Mouse (Mus musculus) liver, embryonic 13.5 days (tissue): Measurements from ENCODE around the gene Trpm1. TPM values are rescaled to one million over a fixed set of nuclear protein-coding genes. Genes with fewer than 3 reads are reported as not detected.

Source experiments
- ATAC-seq: fragments of 200-750 bp; cut with Nextera tagmentation; 2 replicates; pipeline ENCODE4 v1.8.0; 2017; ENCODE audit warnings: low read depth, mild to moderate bottlenecking, moderate number of reproducible peaks, moderate library complexity
- DNase-seq: peaks from one replicate; pipeline ENCODE4 v3.0.0; 2022
- H3K27ac ChIP-seq: fragments of 300-500 bp; sonication (generic); 2 replicates; pipeline ENCODE4 v1.5.1; 2015; ENCODE audit warnings: moderate library complexity, mild to moderate bottlenecking, inconsistent platforms
- H3K27me3 ChIP-seq: fragments of 300-500 bp; sonication (generic); 2 replicates; pipeline ENCODE4 v1.6.1; 2015; ENCODE audit warnings: mild to moderate bottlenecking, inconsistent platforms
- H3K36me3 ChIP-seq: fragments of 300-500 bp; sonication (generic); 2 replicates; pipeline ENCODE4 v1.6.1; 2015; ENCODE audit warnings: mild to moderate bottlenecking, inconsistent platforms
- H3K4me1 ChIP-seq: fragments of 300-500 bp; sonication (generic); replicated peaks from 2 replicates; pipeline ENCODE4 v1.6.1; 2015; ENCODE audit warnings: inconsistent platforms
- H3K4me2 ChIP-seq: fragments of 300-500 bp; sonication (generic); 2 replicates; pipeline ENCODE4 v1.6.1; 2015; ENCODE audit warnings: inconsistent platforms, mild to moderate bottlenecking, moderate library complexity
- H3K4me3 ChIP-seq: fragments of 300-500 bp; sonication (generic); replicated peaks from 2 replicates; pipeline ENCODE4 v1.5.1; 2015; ENCODE audit warnings: mild to moderate bottlenecking, inconsistent platforms
- H3K9ac ChIP-seq: fragments of 300-500 bp; sonication (generic); 2 replicates; pipeline ENCODE4 v1.6.1; 2015; ENCODE audit warnings: mild to moderate bottlenecking, inconsistent platforms
- H3K9me3 ChIP-seq: fragments of 300-500 bp; sonication (generic); replicated peaks from 2 replicates; pipeline ENCODE4 v1.6.1; 2016; ENCODE audit warnings: inconsistent platforms
- WGBS: fragments of 180-500 bp; shearing (Covaris S2); methylation state at CpG from one replicate; pipeline ENCODE4 v1.1.7; 2015; ENCODE audit not compliant: insufficient replicate concordance; 5-methylcytosine and 5-hydroxymethylcytosine counted together
- polyA plus RNA-seq: library from polyadenylated mRNA; unstranded; fragments of >200 nt; fragmentation: Nextera tagmentation; extraction: Ambion mirVana; gene quantifications from 2 replicates; pipeline ENCODE4 v1.2.1, GENCODE M21; 2015

Gene Trpm1
- polyA plus RNA-seq, 1 experiment from 2014 or later = not detected

- no peak for ATAC-seq
- H3K27ac ChIP-seq = no peak overlapping the region
These were observed 63.8 kb downstream of the Trpm1 start for GRCm38 (mm10) chr7:64217428-64217827.

GRCm38 (mm10) chr7:64219765-64220164 lies 66.1 kb downstream of the Trpm1 start:
- H3K36me3 ChIP-seq = no peaks in the 10 kb centered on the region
- WGBS = 62% methylated on average over 7 of the region's 7 CpGs
- no peak overlapping the region for H3K9ac ChIP-seq
- no peak overlapping the region for H3K4me2 ChIP-seq
- no peaks in the 10 kb centered on the region for H3K27me3 ChIP-seq
- no peaks in the 10 kb centered on the region for H3K9me3 ChIP-seq
- H3K4me1 ChIP-seq = no peaks in the 10 kb centered on the region
- no peak overlapping the region for H3K27ac ChIP-seq
- H3K4me3 ChIP-seq = no peak overlapping the region
- no peak for ATAC-seq
- DNase-seq = no peak

More at GRCm38 (mm10) chr7:64217428-64217827, 63.8 kb downstream of the Trpm1 start:
- H3K9ac ChIP-seq = no peak overlapping the region
- H3K4me1 ChIP-seq = no peaks in the 10 kb centered on the region
- H3K27me3 ChIP-seq = no peaks in the 10 kb centered on the region
- no peak for DNase-seq
- 42% methylated on average over 7 of the region's 7 CpGs for WGBS
- H3K36me3 ChIP-seq = no peaks in the 10 kb centered on the region
- no peaks in the 10 kb centered on the region for H3K9me3 ChIP-seq
- H3K4me3 ChIP-seq = no peak overlapping the region
- H3K4me2 ChIP-seq = no peak overlapping the region

GRCm38 (mm10) chr7:64223215-64223614 lies 69.6 kb downstream of the Trpm1 start:
- Histone ChIP-seq H3K27me3 (no peaks in the 10 kb centered on the region), H3K36me3 (no peaks in the 10 kb centered on the region), H3K9me3 (no peaks in the 10 kb centered on the region), H3K4me3 (no peak overlapping the region), H3K27ac (no peak overlapping the region), H3K4me1 (no peaks in the 10 kb centered on the region), H3K4me2 (no peak overlapping the region), H3K9ac (no peak overlapping the region)
- WGBS = 59% methylated on average over 5 of the region's 5 CpGs
- no peak for DNase-seq
- no peak for ATAC-seq

GRCm38 (mm10) chr7:64226339-64227194 lies 72.9 kb downstream of the Trpm1 start:
- no peak for ATAC-seq
- H3K9ac ChIP-seq = no peak overlapping the region
- no peaks in the 10 kb centered on the region for H3K27me3 ChIP-seq
- H3K9me3 ChIP-seq = no peaks in the 10 kb centered on the region
- DNase-seq = no peak
- H3K27ac ChIP-seq = no peak overlapping the region
- no peaks in the 10 kb centered on the region for H3K36me3 ChIP-seq
- H3K4me2 ChIP-seq = no peak overlapping the region
- 76% methylated on average over 27 of the region's 27 CpGs for WGBS
- H3K4me1 ChIP-seq = no peaks in the 10 kb centered on the region
- H3K4me3 ChIP-seq = no peak overlapping the region

- no peaks in the 10 kb centered on the region for H3K27me3 ChIP-seq
- no peak overlapping the region for H3K9ac ChIP-seq
- no peak overlapping the region for H3K4me2 ChIP-seq
- ATAC-seq (no peak), DNase-seq (no peak)
- H3K4me1 ChIP-seq = no peaks in the 10 kb centered on the region
- no peaks in the 10 kb centered on the region for H3K36me3 ChIP-seq
- WGBS = 76% methylated on average over 5 of the region's 5 CpGs
- no peaks in the 10 kb centered on the region for H3K9me3 ChIP-seq
- H3K4me3 ChIP-seq = no peak overlapping the region
- no peak overlapping the region for H3K27ac ChIP-seq
These were observed 74.0 kb downstream of the Trpm1 start for GRCm38 (mm10) chr7:64227586-64227985.

- no peak for ATAC-seq
- 43% methylated on average over 2 of the region's 2 CpGs for WGBS
- H3K36me3 ChIP-seq = no peaks in the 10 kb centered on the region
These were observed 74.7 kb downstream of the Trpm1 start for GRCm38 (mm10) chr7:64228300-64228699.

GRCm38 (mm10) chr7:64229911-64230310 lies 76.3 kb downstream of the Trpm1 start:
- 72% methylated on average over 8 of the region's 8 CpGs for WGBS

More at GRCm38 (mm10) chr7:64228300-64228699, 74.7 kb downstream of the Trpm1 start:
- no peak for DNase-seq
- Histone ChIP-seq H3K4me3 (no peak overlapping the region), H3K9me3 (no peaks in the 10 kb centered on the region), H3K4me2 (no peak overlapping the region), H3K4me1 (no peaks in the 10 kb centered on the region), H3K9ac (no peak overlapping the region), H3K27ac (no peak overlapping the region), H3K27me3 (no peaks in the 10 kb centered on the region)

GRCm38 (mm10) chr7:64231001-64231400 lies 77.4 kb downstream of the Trpm1 start:
- DNase-seq = no peak
- Histone ChIP-seq H3K9me3 (no peaks in the 10 kb centered on the region), H3K4me1 (no peaks in the 10 kb centered on the region), H3K36me3 (no peaks in the 10 kb centered on the region), H3K27me3 (no peaks in the 10 kb centered on the region), H3K4me3 (no peak overlapping the region), H3K4me2 (no peak overlapping the region), H3K27ac (no peak overlapping the region), H3K9ac (no peak overlapping the region)
- no peak for ATAC-seq
- 83% methylated on average over 1 of the region's 1 CpGs for WGBS

More at GRCm38 (mm10) chr7:64229911-64230310, 76.3 kb downstream of the Trpm1 start:
- no peak for ATAC-seq
- no peak overlapping the region for H3K4me2 ChIP-seq
- H3K9ac ChIP-seq = no peak overlapping the region
- H3K4me3 ChIP-seq = no peak overlapping the region
- no peak overlapping the region for H3K27ac ChIP-seq
- no peaks in the 10 kb centered on the region for H3K27me3 ChIP-seq
- H3K36me3 ChIP-seq = no peaks in the 10 kb centered on the region
- no peak for DNase-seq
- no peaks in the 10 kb centered on the region for H3K9me3 ChIP-seq
- H3K4me1 ChIP-seq = no peaks in the 10 kb centered on the region

- H3K4me1 ChIP-seq = no peaks in the 10 kb centered on the region
- no peak overlapping the region for H3K9ac ChIP-seq
- no peaks in the 10 kb centered on the region for H3K27me3 ChIP-seq
- no peak for ATAC-seq
- H3K4me3 ChIP-seq = no peak overlapping the region
- 34% methylated on average over 2 of the region's 2 CpGs for WGBS
- no peak overlapping the region for H3K27ac ChIP-seq
- no peaks in the 10 kb centered on the region for H3K9me3 ChIP-seq
- no peaks in the 10 kb centered on the region for H3K36me3 ChIP-seq
- H3K4me2 ChIP-seq = no peak overlapping the region
- DNase-seq = no peak
These were observed 78.4 kb downstream of the Trpm1 start for GRCm38 (mm10) chr7:64231996-64232395.

GRCm38 (mm10) chr7:64234310-64234820 lies 80.7 kb downstream of the Trpm1 start:
- Histone ChIP-seq H3K9ac (no peak overlapping the region), H3K4me3 (no peak overlapping the region), H3K9me3 (no peaks in the 10 kb centered on the region), H3K4me1 (no peaks in the 10 kb centered on the region), H3K36me3 (no peaks in the 10 kb centered on the region), H3K4me2 (no peak overlapping the region), H3K27me3 (no peaks in the 10 kb centered on the region), H3K27ac (no peak overlapping the region)
- DNase-seq (no peak), ATAC-seq (no peak)
- 62% methylated on average over 5 of the region's 5 CpGs for WGBS

- Histone ChIP-seq H3K9me3 (no peaks in the 10 kb centered on the region), H3K4me1 (no peaks in the 10 kb centered on the region), H3K4me2 (no peak overlapping the region), H3K27ac (no peak overlapping the region), H3K36me3 (no peaks in the 10 kb centered on the region), H3K9ac (no peak overlapping the region), H3K27me3 (no peaks in the 10 kb centered on the region), H3K4me3 (no peak overlapping the region)
- DNase-seq = no peak
- no peak for ATAC-seq
- WGBS = 63% methylated on average over 4 of the region's 4 CpGs
These were observed 82.9 kb downstream of the Trpm1 start for GRCm38 (mm10) chr7:64236521-64236920.

GRCm38 (mm10) chr7:64237747-64238146 lies 84.1 kb downstream of the Trpm1 start:
- no peaks in the 10 kb centered on the region for H3K4me1 ChIP-seq
- no peak overlapping the region for H3K27ac ChIP-seq
- no peak for ATAC-seq
- H3K4me2 ChIP-seq = no peak overlapping the region
- H3K4me3 ChIP-seq = no peak overlapping the region
- 71% methylated on average over 8 of the region's 8 CpGs for WGBS
- DNase-seq = no peak
- no peaks in the 10 kb centered on the region for H3K9me3 ChIP-seq
- H3K27me3 ChIP-seq = no peaks in the 10 kb centered on the region
- H3K9ac ChIP-seq = no peak overlapping the region
- H3K36me3 ChIP-seq = no peaks in the 10 kb centered on the region
